Mouse (Mus musculus) cerebellum, postnatal 25 days (tissue): ENCODE measurements around the gene Rin2.

Source experiments
- DNase-seq, 2 experiments: peaks; one replicate each; pipeline ENCODE4 v3.0.0; 2021; ENCODE audit warnings: mixed read lengths in 2 of 2

Gene Rin2

DNA sequence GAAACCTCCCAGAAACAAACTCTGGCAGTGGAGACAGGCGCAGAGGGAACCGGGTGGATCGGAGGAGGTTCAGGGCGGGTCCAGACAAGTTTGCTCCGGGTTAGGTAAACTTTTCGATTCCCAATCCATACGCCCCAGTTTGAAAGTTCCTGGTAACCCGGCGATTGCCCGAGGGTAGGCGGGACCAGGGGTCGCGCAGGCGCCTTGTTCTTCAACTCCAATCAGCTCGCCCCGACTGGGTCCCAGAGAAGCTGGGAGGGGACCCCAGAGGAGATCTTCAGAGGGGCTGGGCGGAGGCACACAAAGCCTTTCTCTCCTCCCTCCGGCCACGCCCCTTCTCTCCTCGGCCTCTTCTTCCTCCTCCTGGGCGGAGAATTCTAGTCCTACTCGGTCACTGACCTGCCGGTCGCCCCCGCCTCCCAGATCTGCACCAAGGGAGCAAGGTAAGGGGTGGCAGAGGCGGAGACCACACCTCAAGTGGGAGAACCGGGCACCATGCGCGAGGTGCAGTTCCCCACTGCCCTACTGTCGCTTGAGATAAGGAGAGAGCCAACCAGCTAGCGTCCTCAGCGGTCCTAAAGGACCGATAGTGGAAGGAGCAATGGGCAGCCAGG is at the start of gene Rin2:
TSS of gene Rin2 (plus strand) at position 74 of the 614 bp plus-strand sequence.
- DNase-seq = peak; percentile 32 to 39

DNA sequence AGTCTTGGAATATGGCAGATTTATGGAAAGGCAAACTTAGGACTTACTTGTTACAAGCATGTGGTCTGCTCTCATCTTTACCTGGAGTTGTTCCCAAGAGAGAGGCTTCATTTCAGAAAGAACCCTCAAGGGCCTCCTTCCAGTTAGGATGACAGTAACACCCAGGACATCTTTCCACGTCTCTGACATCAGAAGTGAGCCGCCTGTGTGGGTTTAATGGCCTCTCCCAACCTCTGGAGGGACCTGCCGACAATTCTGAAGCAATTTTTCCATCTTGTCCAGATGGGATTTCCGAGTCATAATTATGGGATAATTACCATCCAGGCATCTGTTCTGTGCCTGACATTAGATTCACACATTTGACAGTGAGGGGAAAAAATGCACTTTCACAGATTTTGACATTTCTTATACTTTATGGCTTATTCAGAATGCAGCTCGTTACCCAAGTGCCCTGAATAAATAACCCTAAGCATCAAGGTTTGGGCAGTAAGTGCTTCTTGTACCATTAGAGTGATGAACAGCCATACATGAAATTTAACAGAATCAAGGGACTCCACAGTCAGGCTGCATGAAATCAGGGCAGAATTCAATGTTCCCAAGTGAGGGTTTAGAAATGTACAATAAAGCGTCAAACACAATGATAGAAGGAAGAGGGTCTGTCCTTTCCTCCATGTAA is 43.8 kb upstream of the Rin2 start:
- DNase-seq = no peak

DNA sequence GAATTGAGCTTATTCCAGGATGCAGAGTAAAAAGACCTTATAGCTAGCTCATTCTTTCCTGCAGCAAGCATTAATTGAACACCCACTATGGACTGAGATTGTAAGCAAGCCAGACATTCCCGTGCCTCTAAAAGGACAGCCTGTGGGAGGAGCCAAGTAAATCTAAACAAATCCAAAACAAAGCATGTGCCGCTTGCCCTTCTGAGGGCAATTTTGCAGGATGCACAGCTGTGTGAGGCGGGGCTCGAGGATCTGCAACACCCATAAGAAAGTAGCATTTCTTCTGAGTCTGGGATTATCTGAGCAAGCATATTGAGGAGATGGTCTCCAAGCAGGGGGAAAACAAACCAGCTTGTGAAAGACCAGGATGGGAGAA is 43.2 kb upstream of the Rin2 start:
- DNase-seq = no peak

DNA sequence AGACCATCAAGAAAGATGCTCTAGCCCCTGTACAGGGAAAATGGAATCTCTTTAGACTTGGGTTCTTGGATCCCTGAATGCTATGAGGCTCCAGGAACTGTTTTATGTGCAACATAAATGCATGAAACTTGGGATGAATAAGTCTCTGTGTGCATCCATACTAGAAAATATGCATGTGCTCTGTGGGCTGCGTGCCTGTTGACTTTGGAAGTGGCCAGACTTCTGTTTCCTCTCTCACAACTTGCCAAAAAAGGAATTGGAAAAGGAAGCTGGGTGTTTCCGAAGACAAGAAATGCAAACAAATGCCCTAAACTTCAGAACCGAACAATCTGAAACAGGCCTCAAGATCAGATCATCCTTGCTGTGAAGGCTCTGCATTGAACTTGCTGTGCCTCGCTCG is 41.2 kb upstream of the Rin2 start:
- no peak for DNase-seq

DNA sequence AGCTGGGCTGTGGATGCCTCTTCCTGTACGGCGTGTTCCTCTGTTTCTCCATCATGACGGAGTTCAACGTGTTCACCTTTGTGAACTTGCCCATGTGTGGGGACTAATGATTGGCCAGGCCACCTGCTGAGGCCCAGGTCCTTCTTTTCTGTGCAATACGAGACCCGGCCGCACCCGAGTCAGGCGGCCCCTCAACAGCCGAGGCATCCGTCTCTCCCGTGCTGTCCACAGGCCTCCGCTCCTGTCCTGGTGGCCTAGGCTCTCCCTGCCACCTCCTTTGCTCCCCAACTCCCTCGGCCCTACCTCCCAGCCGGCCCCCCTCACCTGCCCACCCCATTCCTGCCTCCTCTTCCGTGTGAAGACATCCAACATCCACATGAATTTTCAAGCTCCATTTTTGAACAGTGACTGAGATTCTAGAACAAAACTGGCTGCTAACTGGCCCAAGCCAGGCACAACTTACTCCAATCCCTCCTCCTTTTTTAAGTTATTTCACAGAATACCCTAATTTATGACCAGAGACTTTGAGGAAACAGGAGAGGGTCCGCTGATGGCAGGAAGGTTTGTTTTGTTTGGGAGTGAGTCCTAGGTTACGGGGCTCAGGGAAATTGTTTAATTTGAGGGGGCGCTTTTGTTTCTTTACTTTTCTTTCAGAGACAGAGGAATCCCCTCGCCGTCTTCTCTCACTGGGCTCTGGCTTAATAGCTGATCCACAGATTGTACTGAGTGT is 34.6 kb upstream of the Rin2 start:
- DNase-seq = no peak

DNA sequence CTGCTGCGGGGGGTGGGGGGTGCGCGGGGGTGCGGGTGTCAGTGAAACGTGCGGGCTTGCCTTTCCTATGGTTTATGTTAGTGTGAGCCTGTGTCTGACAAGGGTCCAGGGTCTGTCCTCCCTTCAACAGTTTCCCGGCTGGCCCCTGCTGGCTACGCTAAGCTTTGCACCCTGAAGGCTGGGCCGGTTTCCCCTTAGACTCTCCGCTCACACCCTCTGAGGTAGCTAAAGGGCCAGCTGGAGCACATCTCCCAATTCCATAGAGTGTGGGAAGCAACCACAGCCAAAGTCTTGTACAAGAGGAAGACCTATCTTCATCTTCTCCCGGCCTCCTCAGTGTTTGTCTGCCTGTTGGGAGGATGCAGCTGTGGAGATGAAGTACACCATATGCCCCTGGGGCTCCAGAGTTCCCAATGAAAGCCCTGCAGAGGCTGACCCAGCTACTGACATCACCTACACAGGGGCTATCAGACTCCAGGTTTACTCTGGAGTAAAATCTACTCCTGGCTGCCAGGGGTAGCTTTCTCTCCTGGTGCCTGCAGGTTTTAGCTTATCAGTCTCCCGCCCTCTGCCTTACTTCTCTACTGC is 19.5 kb upstream of the Rin2 start:
- no peak for DNase-seq

DNA sequence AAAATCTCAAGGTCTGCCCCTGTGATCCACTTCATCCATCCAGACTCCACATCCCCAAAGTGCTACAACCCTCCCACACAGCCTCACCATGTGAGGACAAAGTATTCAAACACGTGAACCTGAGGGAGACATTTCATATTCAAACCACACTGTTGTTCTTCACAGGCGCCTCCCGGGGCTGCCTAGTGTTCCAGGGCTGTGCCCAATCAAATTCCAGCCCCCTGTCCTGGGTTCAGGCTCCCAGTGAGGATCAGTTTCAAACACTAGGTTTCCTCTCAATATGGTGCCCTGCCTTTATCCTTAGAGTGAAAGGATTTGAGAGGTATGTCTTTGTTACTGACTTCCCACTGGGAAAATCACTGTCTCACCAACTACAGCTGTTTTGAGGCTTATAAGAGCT is 18.9 kb upstream of the Rin2 start:
- DNase-seq = no peak

DNA sequence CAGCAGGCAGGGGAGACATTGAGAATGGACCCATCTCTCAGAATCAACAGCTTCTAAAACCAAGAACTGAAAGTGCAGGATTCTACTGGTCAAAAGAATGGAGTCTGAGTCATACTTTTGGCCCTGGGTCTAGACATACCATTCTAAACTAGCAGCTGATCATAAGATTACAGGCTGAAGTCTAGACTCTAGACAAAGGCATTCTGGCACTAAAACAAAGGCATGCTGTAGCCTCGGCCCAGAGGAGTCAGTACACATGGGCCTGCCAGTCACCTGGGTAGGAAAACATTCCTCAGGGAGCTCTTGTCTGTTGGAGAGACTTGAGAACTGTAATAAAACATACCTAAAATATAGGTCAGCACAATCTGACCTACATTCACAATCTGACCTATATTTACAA is 18.3 kb upstream of the Rin2 start:
- DNase-seq = no peak

DNA sequence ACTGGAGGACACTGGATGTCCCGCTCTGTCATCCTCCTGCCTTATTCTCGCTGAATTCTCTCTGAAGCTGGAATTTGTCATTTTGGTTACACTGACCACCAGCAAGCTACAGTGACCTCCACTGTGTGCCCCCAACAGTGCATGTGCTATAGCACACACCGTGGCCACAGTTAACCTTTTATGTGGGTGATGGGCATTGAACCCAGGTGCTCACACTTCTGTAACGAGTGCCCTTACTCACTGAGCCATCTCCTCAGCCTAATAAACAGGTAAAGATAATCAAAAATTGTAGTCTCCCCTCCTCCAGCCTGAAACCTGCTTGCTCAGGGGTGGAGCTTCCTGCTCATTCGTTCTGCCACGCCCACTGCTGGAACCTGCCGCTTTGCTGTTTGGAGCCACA is 13.8 kb upstream of the Rin2 start:
- no peak for DNase-seq

DNA sequence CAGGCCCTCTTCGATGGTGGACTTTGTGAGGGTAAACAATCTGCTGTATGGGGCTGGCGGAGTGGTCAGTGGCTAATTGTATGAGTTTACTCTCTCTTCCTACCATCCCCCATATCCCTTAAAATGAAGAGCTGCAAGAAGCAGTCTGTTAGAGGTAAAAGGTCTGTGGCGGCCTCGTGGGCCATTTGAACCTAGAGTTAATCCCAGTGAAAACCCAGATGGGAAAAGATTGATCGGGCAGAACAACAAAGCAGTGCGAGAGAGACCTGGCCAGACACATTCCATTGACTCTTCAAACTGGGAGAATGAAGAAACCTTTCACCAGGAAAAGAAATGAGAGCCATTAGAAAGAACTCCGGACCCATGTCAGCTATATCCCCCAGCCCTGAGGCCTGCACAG is 11.1 kb upstream of the Rin2 start:
- DNase-seq = no peak

DNA sequence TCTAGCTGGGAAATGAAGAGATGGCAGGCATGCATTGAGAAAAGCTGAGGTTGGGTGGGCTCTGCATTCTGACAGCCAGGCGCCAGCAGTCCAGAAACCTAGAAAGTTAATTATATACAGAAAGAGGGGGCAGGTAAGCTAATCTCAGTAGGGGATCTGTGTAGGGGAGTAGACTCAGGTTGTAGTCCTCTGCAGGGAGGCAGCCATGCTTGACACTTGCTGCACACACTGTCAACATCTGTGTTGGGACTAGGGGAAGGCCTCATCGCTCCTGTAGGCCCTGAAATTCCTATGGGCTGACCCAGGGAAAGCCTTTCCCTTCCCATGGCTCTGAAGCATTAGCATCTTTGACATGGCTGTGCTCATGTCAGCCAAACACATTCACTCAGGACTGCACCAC is 10.7 kb upstream of the Rin2 start:
- no peak for DNase-seq

DNA sequence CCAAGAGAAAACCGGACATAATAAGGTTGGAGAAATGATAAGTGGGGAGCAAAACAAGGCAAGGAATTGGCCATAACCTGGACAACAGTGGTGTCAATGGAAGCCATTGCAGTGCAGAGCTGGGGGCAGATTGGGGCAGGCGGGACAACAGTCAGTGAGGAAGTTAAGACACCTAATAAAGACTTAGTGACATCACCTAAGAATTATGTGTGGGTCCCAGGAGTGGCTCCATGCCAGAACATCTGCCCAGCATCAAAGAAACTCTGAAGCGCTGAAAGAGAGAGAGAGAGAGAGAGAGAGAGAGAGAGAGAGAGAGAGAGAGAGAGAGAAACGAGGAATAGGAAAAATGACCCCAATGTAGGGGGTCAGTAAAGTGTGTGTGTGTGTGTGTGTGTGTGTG is 6.9 kb upstream of the Rin2 start:
- DNase-seq = no peak

DNA sequence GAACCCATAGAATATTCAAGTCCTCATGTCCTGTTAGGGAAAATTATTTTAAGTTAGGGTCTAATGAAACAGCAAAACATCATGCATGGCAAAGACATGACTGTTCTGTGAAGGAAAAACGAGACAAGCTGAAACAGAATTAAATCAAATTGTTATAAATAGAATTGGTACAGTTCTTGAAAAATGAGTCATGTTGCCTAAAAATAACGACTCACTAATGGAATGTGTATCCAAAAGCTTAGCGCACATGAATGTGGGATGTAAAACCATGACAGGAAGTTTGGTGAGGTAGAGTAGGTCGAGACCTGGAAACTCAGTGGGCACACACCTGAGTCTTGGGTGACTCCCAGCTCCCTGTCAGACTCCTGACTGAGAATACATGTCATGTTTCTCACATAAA is 4.9 kb upstream of the Rin2 start:
- no peak for DNase-seq

DNA sequence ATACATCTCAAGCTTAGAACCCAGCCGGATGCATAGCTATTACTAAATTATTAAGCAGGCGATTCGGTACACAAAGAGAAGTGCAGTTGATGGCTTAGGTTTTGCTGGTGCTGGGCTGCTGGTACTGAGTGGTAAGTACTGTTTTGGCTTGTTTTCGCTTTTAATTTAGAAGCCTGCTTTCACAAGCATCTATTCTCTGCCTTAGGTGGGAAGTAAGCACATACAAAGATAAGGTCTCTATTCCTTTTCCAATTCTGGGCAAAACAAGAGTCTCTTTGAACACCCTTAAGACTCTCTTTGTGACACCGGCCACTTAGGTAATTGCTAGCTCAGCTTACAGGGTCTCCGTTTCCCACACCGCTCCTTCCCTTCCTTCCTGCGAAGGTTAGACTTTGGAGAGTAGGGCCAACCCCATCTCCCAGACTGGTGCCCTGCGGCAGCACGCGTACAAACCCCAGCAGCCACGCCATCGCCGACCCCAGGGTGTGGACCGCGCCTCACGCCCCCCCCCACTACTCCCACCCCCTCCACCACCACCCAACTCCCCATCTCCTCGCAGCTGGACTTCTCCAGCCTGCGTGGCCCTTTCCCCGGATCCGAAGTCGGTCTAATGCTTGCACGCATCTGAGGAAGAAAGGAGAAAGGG is 396 bp upstream of the Rin2 start:
- peak in 1 of 2 experiments; percentile 9 for DNase-seq

DNA sequence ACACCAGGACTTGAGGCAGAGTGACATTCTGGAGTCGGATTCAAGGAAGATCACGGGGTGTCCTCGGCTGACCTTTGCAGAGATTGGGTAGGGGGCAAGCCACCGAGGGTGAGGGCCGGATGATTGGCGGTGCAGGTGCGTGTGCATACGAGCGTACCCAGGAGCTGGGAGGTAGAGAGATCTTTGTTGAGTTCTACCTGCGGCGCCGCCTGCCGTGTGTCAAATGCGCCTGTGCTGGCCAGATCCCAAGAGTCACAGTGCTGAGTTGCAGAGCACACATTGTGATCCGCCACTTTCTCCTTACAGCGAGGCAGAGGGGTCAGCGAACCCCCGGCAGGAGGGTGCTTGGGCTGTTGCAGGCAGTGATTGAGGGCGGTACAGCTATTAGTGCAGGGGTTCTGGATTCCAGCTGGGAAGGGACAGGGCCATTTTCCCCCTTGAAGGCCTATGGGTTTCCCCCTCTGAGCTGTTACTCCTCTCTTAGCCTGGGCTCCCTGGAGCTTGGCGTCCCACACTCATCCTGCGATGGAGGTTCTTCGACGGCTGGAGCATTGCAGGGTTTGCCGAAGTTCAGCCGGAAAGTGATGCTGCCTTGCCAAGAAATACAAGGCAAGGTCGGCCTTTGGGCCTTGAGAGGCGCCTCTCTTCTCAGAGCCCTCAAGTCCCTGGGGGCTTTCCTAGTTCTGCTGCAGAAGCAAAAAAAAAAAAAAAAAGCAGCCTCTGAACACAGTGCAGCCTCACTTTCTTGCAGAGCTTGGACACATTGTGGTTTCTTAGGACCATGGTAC is 935 bp downstream of the Rin2 start:
- peak; percentile 40 to 68 for DNase-seq

DNA sequence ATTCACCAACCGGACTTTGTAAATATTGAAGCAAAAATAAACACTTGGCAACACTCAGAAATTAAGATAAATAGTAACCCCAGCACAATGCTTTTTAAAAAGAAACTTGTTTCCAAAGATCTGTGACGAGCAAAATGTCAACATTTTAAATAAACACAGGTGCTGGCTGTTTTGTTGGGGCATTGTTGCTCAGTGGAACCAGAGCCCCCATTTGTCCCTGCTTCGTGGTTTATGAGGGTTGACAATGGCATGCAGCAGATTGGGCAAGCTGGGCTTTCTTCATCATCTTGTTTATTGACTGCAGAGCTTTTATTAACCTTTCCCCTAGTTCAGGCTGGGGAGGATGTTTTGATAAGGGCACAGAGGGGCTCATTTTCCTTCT is 1.5 kb downstream of the Rin2 start:
- DNase-seq = no peak

DNA sequence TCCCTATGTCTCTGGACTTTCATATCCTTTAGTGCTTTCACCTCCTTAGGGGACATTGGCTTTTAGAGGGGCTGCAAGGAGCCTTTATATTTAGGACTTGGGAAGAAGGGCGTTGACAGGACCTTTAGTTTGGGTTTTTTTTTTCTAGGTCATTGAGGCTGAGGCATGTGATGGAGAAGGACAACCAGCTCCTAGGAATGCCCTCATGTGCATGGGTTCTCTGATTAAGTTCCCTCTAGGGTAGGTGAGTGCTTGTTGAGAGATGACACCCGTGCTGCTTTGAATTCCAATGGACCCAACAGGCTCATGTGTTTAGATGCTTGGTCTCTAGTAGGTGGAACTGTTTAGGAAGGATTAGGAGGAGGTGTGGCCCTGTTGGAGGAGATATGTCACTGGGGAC is 1.9 kb downstream of the Rin2 start:
- no peak for DNase-seq

DNA sequence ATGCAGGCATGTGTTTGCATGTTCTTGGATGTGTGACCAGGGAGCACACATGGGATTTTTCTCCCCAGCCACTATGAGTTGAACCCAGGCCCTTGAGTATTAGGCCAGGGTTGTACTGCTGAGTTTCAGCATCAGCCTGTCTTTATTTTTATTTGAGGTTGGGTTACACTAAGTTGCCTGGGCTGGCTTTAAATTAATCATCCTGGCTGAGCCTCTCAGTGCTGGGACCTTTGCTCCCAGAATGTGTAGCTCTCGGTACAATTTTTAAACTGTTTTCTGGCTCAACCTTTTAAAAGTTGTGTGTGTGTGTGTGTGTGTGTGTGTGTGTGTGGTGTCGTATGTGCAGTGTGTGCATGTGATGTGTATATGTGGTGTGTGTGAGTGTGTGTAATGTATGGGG is 5.1 kb downstream of the Rin2 start:
- no peak for DNase-seq

DNA sequence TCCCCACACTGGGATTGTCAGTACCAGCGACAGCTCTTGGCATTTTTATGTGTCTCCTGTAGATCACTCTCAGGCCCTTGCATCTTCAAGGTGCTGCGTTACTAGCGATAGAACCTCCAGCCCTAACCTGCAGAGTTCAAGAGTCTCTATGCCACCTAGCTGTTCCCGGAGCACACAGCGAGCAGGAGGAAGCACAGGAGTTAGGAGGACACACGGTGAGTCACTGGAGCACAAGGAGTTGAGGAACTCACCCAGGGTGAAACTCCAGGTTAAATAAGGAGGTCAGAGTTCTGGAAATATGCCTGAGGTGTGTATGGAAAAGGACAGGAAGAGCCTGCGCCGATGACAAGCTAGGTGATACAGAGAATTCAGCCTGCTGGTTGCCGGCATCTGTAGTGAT is 5.7 kb downstream of the Rin2 start:
- no peak for DNase-seq

DNA sequence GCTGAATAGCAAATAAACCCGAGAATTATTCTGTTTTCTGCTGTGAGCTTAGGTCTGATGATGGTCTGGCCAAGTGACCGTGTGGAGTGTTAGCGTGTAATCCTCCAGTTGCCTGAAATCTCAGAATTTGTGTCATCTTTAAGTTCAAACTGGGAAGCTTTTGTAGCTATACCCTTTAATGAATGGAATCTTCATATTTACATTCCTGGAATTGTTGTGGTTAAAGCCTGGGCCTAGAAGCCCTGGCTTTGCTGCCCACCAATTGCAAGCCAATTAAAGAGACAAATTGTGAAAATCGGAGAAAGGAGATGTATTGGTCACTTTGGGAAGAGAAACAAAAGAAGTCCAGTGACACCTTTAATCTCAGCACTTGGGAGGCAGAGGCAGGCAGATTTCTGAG is 6.6 kb downstream of the Rin2 start:
- no peak for DNase-seq

DNA sequence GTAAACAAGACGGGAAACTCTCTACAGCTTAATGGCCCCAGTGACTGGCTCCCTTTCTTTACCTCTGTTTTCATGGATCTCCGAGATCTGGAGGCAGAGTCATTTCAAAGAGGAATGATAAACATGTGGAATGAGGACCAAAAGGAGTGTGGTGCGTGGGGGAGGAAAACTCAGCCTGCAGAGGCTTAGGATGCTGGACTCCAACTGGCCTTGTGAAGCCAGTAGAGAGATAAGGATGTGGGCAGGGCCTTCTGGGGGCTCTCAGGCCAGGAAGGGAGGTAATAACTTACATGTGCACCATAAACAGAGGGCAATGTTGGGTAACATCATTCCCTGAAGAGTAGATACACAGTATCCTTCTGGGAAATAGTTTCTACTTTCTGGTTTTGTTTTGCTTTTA is 7.9 kb downstream of the Rin2 start:
- no peak for DNase-seq

DNA sequence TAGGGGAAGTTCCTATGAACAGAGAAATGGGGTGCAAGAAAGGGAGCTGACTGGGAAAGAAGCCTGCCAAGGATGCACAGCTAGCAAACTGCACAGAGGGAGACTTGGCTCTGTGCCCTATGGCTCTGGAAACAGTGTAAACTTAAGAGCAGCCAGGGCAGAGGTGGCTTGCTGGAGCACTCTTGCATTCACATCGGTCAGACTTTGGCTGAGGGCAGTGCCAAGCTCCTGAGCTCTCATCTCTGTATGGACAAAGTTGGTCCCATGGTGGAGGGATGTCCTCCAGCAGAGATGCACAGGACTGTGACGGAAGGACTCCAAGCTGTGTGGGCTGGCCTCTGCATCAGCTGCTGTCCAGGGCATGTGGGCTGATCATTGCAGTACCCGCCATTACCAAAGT is 8.5 kb downstream of the Rin2 start:
- peak in 1 of 2 experiments; percentile 22 for DNase-seq

DNA sequence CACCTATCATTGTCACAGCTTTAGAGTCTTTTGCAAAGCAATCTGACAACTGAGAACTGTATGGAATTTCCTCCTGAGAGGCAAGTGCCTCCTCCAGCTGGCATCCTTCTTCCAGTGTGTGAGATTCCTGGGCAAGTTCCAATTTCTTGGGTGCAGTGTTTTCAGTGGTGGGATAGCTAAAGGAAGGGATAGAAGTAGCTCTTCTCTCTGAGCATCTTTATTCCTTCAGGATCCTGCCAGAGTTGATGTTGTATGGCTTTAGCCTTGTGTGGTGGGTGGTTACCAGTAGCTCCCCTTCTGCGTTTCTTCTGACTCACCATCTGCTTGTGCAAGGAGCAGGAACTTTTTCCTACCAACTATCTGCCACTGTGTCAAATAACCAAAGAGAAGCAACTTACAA is 9.1 kb downstream of the Rin2 start:
- DNase-seq = no peak
